Mouse (Mus musculus) olfactory bulb, adult 2 months (tissue): Measurements from ENCODE around the gene Galnt7.

ENCODE experiments used
- CTCF ChIP-seq: fragments of 200-500 bp; IDR thresholded peaks from 2 replicates; pipeline ENCODE4 v1.5.1; 2012; ENCODE audit warnings: low read depth, mild to moderate bottlenecking, low read length, moderate library complexity; ENCODE audit not compliant: insufficient read depth
- POLR2A ChIP-seq: fragments of 200-500 bp; IDR thresholded peaks from 2 replicates; pipeline ENCODE4 v1.6.1; 2012; ENCODE audit warnings: mild to moderate bottlenecking, low read depth, low read length, moderate library complexity; ENCODE audit not compliant: insufficient read depth

DNA sequence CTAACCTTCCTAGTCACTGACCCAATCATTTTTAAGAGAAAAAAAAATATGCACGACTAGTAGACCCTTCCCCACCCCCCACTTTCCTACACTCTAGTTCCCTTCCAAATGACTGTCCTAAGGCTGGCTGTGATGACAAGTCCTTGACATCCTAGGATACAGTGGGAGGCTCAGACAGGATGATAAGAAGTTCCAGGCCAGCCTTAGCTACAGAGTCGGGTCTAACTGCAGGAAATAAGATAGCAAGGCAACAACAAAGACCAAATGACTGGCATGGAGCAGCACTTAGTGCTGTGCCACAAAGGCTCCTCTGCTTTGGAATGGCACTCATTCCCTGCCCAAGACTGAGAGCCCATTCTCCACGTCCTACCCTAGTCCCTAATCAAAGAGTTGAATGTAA, 16.6 kb downstream of the Galnt7 start:
- TF ChIP-seq CTCF (no peak), POLR2A (no peak)
